Comparison of ENCODE assay signal across 8 mouse cellular contexts in the genomic region with DNA sequence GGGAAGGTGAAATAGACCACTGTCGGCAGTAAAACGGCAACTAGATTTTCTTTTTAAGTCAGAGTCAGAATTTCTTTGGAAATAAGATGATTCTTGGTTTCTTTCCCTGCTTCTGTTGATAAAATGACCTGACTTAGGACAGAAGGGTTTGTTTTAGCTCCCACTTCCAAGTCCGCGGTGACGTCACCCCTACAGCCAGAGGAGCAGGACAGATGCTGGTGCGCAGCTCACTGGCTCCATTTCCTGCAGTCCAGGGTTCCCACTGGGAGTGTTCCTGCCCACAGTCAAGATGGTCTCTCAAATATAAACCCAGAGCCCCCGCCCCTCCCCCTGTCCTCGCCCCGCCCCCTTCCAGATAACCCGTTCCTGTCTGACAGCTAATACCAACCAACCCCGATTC. TPM values are rescaled to one million over a fixed set of nuclear protein-coding genes. Genes with fewer than 3 reads are reported as not detected.
DNase-seq lines count a peak whose midpoint lies in the region; ATAC-seq and TF ChIP-seq lines count a peak whose summit lies in the region.

No protein-coding gene starts in this region.

- no peak for TF ChIP-seq CTCF in lung, postnatal 0 days (IDR thresholded peaks at IDR 0.05)

- no peak overlapping the region for H3K4me2 ChIP-seq in hindbrain, embryonic 13.5 days
- peak overlapping the region; percentile 48 for H3K4me2 ChIP-seq in lung, postnatal 0 days (replicated peaks; ENCODE audit: low read depth, low read length)

- 59% methylated on average over 11 of the region's 11 CpGs for WGBS in hindbrain, embryonic 10.5 days
- 61% methylated on average over 11 of the region's 11 CpGs for WGBS in hindbrain, embryonic 13.5 days
- WGBS in lung, postnatal 0 days, result 25% methylated on average over 11 of the region's 11 CpGs

- H3K27ac ChIP-seq in hindbrain, embryonic 10.5 days, result no peak overlapping the region
- H3K27ac ChIP-seq in hindbrain, embryonic 13.5 days, result no peak overlapping the region
- H3K27ac ChIP-seq in lung, postnatal 0 days (ENCODE audit: low read length), result peak overlapping the region; percentile 49

- no peak for ATAC-seq in hindbrain, embryonic 13.5 days (ENCODE audit: low FRiP score)
- ATAC-seq in lung, postnatal 0 days, result peak; percentile 96

- no peak overlapping the region for H3K9ac ChIP-seq in hindbrain, embryonic 13.5 days
- H3K9ac ChIP-seq in lung, postnatal 0 days (replicated peaks; ENCODE audit: low read depth), result 0 out of 2 replicates have a peak overlapping the region, but pooled peaks have one; percentile 8

- peaks cover 3% of the 10 kb centered on the region; the same call in 1 of the 2 replicates for H3K9me3 ChIP-seq in hindbrain, embryonic 10.5 days
- H3K9me3 ChIP-seq in hindbrain, embryonic 13.5 days, result peaks cover 4% of the 10 kb centered on the region; the same call in 1 of the 2 replicates
- H3K9me3 ChIP-seq in lung, postnatal 0 days (ENCODE audit: low read length), result no peaks in the 10 kb centered on the region

- H3K36me3 ChIP-seq in hindbrain, embryonic 10.5 days, result no peaks in the 10 kb centered on the region
- H3K36me3 ChIP-seq in hindbrain, embryonic 13.5 days, result no peaks in the 10 kb centered on the region
- no peaks in the 10 kb centered on the region for H3K36me3 ChIP-seq in lung, postnatal 0 days (ENCODE audit: insufficient read depth, low read length)

- H3K27me3 ChIP-seq in hindbrain, embryonic 10.5 days (ENCODE audit: insufficient read depth, poor library complexity, severe bottlenecking), result no peaks in the 10 kb centered on the region
- H3K27me3 ChIP-seq in hindbrain, embryonic 13.5 days, result no peaks in the 10 kb centered on the region
- H3K27me3 ChIP-seq in lung, postnatal 0 days (replicated peaks; ENCODE audit: insufficient read depth, low read length), result no peaks in the 10 kb centered on the region

- H3K4me1 ChIP-seq in hindbrain, embryonic 10.5 days (replicated peaks), result peaks cover 6% of the 10 kb centered on the region; the same call in 1 of the 2 replicates
- H3K4me1 ChIP-seq in hindbrain, embryonic 13.5 days (replicated peaks), result no peaks in the 10 kb centered on the region
- H3K4me1 ChIP-seq in lung, postnatal 0 days (ENCODE audit: insufficient read depth, low read depth, low read length), result no peaks in the 10 kb centered on the region

- DNase-seq in hindbrain, embryonic 10.5 days (ENCODE audit: low spot score), result peak; percentile 29
- peak; percentile 55 for DNase-seq in adrenal gland, postnatal 25 days
- DNase-seq in heart, adult 18-20 months, result peak; percentile 77 to 86
- DNase-seq in kidney, adult 9 months, result peak; percentile 53
- peak; percentile 95 for DNase-seq in lung, postnatal 0 days (ENCODE audit: low spot score)
- DNase-seq in thymus, postnatal 25 days, result no peak
- DNase-seq in natural killer cell, adult 2 months (ENCODE audit: low spot score in 2 of 2), result no peak

- 0 out of 2 replicates have a peak, but pooled peaks have one; percentile 35 for TF ChIP-seq EP300 in lung, postnatal 0 days (IDR thresholded peaks at IDR 0.05)

- no peak overlapping the region for H3K4me3 ChIP-seq in hindbrain, embryonic 10.5 days
- no peak overlapping the region for H3K4me3 ChIP-seq in hindbrain, embryonic 13.5 days
- H3K4me3 ChIP-seq in lung, postnatal 0 days (ENCODE audit: low read depth, low read length), result peak overlapping the region; percentile 23; the same call in 1 of the 2 replicates

RNA-seq across cellular contexts. Expression of gene Socs5, which starts 34.8 kb away (rescaled TPM):
- polyA plus RNA-seq in hindbrain, embryonic 10.5 days (2016; fragmentation: Nextera tagmentation; extraction: Ambion mirVana), result 7.5 and 8.8 TPM in 2 replicates
- 13.0 and 13.3 TPM in 2 replicates for polyA plus RNA-seq in hindbrain, embryonic 13.5 days (2015; fragmentation: Nextera tagmentation; extraction: Ambion mirVana)
- 82.7 and 83.4 TPM in 2 replicates for total RNA-seq in adrenal gland, postnatal 25 days (2021)
- 10 to 100 TPM; 27.6 to 30.0 TPM for total RNA-seq in heart, adult 18-20 months (2021)
- 9.5 and 10.5 TPM in 2 replicates for polyA plus RNA-seq in lung, postnatal 0 days (2015; fragmentation: Nextera tagmentation; extraction: Ambion mirVana)

Comparison
In these comparisons a context has a peak if more than half of its experiments do, and no peak if none do; other contexts are left out.
1. DNase-seq: peak in hindbrain, embryonic 10.5 days (single experiment), adrenal gland, postnatal 25 days (single experiment), heart, adult 18-20 months (2 of 2), kidney, adult 9 months (single experiment) and lung, postnatal 0 days (single experiment); none in thymus, postnatal 25 days (single experiment) and natural killer cell, adult 2 months (0 of 2).